Mouse (Mus musculus) gastrocnemius, postnatal 10 days (tissue): ENCODE data around the gene Slc38a1. TPM values are rescaled to one million over a fixed set of nuclear protein-coding genes. Genes with fewer than 3 reads are reported as not detected.
A peak's percentile ranks its signal among the peaks of the same experiment; 100 is the strongest.

Experiments used
- DNase-seq: peaks from one replicate; pipeline ENCODE4 v3.0.0; 2021; ENCODE audit warnings: mixed read lengths
- total RNA-seq, 2 experiments: library from RNA; stranded (reverse); gene quantifications; 2 replicates each; pipeline ENCODE4 v1.2.3; 2021

Slc38a1 gene
- total RNA-seq, 2 experiments from 2014 or later, result 6.9 to 9.3 TPM

DNA sequence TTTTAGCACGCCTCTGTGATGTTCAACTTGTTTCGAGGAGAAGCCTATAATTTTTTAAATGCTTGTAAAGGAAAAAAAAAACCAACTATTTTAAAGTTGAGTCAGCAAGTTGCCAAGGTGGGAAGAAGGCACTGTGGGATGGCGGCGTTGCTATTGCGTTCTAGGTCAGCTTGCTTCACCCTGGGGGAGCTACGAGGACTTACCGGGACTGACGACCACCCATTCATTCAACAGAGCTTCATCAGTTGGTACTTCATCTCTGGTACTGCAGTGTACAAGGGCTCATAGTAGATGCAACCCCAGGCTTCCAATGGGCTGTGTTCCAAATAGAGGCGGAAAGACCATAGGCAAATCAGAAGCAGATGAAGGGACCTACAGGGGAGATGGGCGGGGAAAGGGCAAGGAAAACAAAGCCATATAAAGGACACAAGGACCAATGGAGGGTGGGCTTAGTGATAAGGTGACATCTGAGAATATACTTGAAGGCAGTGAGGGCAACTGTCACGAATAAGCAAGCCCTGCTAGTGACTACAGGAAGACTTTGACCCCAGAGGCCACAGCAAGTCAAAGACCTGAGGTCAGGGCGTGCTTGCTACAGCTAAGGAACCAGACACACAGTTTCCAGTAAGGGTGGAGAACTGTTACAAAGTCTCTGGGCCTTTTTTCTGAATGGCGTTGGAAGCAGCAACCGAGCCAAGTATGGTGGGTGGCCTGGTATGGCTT is 82.0 kb downstream of the Slc38a1 start:
- no peak for DNase-seq

GRCm38 (mm10) chr15:96551569-96552380 is 90.9 kb downstream of the Slc38a1 start:
- peak; percentile 25 for DNase-seq

DNA sequence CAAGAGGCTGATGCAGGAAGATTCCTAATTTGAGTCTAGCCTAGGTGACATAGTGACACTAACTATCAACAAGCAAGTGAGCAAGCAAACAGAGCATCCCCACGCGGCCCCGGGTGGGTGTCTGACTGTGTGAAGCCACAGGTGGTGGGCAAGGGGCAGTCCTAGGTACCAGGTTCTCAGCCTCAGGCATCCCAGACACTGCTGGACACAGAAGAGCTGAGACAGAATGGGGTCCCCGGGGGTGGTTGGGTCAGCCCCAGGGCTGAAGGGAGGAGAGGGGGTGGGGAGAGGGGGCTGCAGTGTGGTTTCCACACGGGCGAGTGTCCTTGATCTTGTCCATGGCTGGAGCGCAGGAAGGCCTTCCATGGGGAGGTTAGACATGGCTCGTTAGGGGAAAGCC is 91.6 kb downstream of the Slc38a1 start:
- no peak for DNase-seq

GRCm38 (mm10) chr15:96548363-96548762 is 94.3 kb downstream of the Slc38a1 start:
- DNase-seq, result no peak

DNA sequence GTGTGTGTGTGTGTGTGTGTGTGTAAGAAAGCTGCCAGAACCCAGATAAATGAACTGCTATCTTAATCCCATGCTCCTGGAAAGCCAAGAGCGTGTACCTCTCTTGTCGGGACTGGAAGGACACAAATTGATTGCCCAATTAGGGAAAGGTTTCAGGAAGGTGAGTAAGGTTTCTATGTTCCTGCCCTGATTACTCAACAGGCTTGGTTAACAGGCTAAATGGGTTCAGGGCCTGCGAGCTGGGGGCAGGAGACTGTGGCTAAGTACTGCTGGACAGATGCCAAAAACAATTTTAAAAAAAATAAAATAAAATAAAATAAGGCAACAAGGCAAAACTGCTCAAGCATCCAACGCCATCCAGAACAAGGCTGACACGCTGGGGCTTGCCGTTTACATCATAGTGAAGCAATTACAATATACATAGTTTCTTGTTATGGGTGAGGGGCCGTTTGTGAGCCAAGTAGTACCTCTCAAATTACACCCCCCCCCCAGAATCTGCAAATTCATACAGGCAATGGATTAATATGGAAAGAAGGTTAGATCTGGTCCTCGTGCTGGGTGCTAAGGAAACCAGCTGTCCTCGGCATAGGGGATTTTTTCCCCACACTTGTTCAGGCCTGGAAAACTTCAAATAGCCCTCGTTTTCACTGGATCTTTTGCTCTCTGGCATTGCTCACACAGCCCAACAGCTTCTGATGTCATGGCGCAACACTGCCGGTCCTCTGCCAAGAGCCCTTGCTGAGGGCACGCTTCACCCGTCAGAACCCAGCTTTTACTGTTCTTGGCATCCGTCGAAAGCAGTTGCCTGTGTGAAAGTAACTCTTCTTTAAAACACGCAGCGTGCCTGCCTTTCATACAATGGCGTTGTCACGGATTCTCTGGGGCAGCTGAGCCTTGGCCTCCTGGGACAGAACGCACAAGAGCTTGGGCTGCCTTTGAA is 95.2 kb downstream of the Slc38a1 start:
- DNase-seq, result peak; percentile 24

DNA sequence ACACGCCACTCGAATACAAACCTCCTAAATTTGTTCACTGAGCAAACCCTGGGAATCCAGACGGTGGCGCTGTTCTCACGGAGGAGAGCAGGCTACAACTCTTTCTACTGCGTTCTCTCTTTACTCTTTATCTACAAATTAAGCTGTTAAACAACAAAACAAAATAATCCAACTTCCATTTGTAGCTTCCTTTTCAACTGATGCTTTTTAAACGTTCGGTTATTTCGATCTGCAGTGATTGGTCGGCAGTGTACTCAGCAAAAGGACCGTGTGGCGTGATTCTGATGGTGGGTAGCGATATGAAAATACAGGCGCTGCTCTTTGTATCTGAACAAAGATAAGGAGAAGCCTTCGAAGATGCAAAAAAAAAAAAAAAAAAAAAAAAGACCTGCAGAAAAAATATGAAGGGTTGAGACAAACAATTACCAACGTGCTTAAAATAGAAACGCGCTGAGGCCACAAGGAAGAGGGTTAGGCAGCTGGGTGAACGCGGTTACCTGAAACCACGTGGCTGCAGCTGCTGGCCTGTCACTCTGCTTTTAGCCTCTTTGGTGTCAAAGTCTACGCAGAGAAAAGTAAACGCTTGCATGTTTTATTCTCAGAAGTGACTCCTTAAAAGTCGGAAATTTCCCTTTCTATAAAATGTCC is 99.4 kb downstream of the Slc38a1 start:
- peak; percentile 60 for DNase-seq

DNA sequence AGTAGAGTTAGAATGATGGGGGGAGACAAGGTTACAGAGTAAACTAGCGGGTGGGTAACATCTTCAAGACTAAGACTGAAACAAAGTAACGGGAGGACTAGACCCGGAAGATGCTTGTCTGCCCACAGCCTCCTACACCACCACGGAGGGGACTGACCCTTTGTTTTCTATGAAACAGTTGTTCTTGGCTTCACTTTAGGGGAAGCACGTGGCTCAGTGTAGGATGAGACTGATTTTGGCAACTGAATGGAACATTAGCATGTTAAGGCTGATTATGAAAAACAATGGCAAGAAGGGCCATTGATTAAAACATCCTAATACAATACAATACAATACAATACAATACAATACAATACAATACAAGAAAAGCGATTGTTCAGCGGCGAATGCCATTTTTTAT is 100.6 kb downstream of the Slc38a1 start:
- DNase-seq, result no peak

- DNase-seq, result no peak
Measured at GRCm38 (mm10) chr15:96537272-96537671, 105.4 kb downstream of the Slc38a1 start.

DNA sequence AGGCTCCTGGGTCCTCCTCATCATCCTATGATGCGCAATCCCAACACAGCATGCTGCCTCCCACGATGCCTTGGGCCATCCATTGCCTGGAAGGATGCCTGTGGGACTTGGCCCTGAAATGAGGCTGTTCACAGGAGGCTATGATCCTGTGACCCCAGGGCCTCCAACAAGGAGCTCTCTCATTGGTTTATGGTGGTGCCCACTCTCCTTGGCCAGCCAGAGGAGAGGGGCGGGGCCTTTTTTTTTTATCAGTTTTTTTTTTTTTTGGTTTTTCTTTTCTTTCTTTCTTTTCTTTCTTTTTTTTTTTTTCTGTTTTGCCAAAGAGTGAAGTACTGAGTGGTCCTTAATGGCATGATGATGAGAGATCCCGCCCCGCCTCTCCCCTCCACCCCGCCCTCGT is 106.3 kb downstream of the Slc38a1 start:
- no peak for DNase-seq

- no peak for DNase-seq
Measured at GRCm38 (mm10) chr15:96527686-96528085, 115.0 kb downstream of the Slc38a1 start.

GRCm38 (mm10) chr15:96524239-96524738 is 118.4 kb downstream of the Slc38a1 start:
- DNase-seq, result no peak

Other genes starting within 250 kb of the Slc38a1 start
- gene Scaf11, start 182.1 kb downstream of the Slc38a1 start, total RNA-seq, result 10 to 100 TPM; 38.2 to 47.5 TPM
- 10 to 100 TPM; 80.2 to 88.9 TPM for gene Slc38a2, start 56.8 kb upstream of the Slc38a1 start, total RNA-seq